Mouse (Mus musculus): Measurements from ENCODE around the gene Ssh2.
A peak's percentile ranks its signal among the peaks of the same experiment; 100 is the strongest.
"Not testable (repeated sequence)": the region's sequence is repeated elsewhere in the genome, so short reads cannot be mapped to it uniquely, and the experiment has no call there.

The Ssh2 gene

GRCm38 (mm10) chr11:77349698-77350097 is 133.6 kb downstream of the Ssh2 start:
- DNase-seq = no peak

DNA sequence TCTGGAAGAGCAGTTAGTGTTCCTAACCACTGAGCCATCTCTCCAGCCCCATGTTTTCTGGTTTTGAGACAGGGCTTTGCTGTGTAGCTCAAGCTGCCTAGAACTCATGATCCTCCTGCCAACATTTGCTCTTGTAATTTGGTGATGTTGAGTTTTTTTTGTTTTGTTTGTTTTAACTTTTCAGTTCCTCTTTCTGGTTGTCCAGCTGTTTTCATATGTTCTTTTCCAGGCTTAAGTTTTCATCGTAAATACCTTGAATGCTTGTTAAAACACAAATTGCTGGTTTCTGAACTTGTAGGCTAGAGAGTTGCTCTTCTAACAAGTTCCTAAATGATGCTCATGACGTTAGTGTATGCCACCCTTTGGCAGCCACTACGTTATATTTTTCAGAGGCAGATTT is 139.0 kb downstream of the Ssh2 start:
- no peak for DNase-seq

DNA sequence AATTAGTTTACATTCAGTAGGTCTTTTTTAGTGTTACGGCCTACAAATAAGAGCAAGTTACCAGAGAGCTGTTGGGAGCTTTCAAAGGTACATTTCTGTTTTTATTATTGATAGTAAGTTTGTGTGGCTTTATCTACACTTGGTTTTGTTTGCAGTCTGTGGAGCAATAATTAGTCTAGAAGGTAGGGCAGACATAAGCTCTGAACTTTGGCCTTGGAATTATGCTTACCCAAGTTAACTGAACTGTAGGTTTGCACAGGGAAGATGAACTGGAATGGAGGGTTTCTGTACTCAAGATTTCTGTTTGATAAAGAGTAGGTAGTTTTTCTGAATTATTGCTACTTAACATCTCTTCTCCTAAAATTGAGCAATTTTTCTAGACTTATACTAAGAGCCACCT is 141.8 kb downstream of the Ssh2 start:
- DNase-seq = no peak

DNA sequence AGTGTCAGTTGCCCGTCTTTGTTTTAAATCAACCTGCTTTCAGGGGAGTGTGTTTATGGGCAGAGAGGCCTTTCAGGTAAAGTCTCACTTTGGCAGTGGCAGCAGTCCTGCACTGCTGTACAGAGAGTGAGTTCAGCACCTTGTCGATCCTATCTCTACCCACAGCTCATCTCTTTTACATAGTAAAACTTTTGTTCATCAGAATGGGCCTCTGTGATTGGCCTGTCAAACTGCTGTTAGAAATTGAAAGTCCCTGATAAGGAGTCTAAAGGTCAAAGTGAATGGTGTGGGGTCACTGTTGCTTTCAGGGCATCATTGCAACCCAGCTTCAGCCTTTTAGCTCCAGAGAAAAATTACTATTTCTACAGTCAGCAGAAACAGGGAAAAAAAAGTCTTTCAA is 147.4 kb downstream of the Ssh2 start:
- DNase-seq = no peak

DNA sequence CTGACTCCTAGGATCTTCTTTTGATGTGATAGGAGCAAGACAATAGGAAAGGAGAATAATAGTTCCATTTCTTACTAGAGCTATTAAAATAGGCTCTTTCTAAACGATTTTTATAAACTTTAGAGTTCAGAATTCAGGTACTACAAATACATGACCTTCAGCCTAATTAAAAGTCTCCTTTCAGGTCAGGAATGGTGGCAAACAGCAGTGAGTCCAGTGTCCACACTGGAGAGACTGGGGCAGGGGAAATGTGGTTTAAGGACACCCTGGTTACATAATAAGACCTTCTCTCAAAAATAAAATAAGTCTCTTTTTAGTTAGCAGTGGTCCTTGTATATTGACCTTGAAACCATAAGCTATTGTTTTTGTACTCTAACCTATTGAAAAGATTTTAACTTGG is 148.3 kb downstream of the Ssh2 start:
- DNase-seq = no peak

DNA sequence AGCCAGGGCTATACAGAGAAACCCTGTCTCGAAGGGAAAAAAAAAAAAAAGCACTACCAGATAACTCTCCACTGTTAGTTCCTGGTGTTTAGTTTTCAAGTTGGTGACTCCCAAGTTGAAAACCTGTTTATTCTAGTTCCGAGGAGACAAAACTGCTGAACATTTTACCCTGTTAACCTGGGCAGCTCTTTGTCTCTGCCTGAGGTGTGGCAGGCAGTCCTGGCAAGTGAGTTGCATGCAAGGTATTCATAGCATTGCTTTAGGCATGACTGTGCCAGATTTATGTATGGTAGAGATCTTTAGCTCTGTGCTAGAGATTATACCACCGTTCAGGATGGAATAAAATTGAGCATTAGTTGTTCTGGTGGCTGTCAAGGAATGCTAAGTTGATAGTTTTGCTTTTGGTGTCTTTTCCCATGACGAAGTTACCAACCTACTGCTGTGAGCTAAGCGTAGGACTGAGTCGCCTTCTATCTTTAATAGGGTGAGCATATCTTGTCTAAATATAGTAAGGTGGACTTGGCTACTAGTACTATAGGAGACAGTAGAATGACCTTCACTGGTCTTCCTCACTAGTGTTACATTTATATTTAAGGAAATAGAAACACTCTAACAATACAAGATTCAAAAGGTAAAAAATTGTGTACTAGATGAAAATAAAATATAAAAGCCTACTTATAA is 149.8 kb downstream of the Ssh2 start:
- DNase-seq = no peak

- no peak for DNase-seq
These were observed 151.6 kb downstream of the Ssh2 start for GRCm38 (mm10) chr11:77367541-77368270.

- no peak for DNase-seq
These were observed 153.2 kb downstream of the Ssh2 start for GRCm38 (mm10) chr11:77369188-77369840.

GRCm38 (mm10) chr11:77369841-77370191 is 153.7 kb downstream of the Ssh2 start:
- DNase-seq = no peak

- DNase-seq = no peak
These were observed 155.0 kb downstream of the Ssh2 start for GRCm38 (mm10) chr11:77371088-77371487.

DNA sequence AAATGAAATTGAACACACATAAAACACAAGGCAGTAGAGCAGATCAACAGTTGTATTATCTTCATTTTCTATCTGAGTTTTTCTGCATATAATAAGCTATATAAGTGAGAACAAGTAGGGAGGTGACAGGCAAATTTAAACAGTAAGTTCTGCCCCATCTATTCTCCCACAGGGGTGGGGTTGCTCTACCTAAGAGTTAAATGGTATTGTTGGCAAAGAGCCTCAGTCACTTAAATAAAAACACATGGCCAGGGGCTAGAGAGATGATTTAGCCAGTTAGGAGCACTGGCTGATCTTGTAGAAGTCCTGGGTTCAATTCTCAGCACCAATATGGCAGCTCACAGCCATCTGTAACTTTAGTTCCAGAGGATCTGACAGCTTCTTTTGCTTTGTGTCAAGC is 155.6 kb downstream of the Ssh2 start:
- no peak for DNase-seq

- DNase-seq = no peak
These were observed 156.3 kb downstream of the Ssh2 start for GRCm38 (mm10) chr11:77372196-77372904.

- DNase-seq = no peak
These were observed 162.5 kb downstream of the Ssh2 start for GRCm38 (mm10) chr11:77378622-77379021.

- DNase-seq = no peak
These were observed 165.1 kb downstream of the Ssh2 start for GRCm38 (mm10) chr11:77381174-77381573.

DNA sequence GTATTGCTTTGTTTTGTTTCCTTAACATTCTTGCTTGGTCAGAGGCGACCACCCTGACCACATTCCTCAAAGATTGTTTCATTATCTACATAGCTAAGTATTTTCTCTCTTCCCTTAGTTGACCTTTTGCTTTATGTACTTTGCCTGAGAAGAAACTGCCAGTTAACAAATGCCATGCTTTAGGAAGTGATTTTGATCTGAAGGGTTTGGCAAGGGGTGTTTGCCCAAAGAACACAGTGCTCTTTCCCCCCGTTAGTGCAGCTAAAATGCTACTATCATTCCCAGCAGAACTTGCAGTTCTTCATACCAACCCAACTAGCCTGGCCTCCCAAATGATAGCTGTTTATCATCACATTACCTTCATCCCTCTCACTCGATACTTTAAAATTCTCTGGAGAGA is 168.1 kb downstream of the Ssh2 start:
- no peak for DNase-seq

DNA sequence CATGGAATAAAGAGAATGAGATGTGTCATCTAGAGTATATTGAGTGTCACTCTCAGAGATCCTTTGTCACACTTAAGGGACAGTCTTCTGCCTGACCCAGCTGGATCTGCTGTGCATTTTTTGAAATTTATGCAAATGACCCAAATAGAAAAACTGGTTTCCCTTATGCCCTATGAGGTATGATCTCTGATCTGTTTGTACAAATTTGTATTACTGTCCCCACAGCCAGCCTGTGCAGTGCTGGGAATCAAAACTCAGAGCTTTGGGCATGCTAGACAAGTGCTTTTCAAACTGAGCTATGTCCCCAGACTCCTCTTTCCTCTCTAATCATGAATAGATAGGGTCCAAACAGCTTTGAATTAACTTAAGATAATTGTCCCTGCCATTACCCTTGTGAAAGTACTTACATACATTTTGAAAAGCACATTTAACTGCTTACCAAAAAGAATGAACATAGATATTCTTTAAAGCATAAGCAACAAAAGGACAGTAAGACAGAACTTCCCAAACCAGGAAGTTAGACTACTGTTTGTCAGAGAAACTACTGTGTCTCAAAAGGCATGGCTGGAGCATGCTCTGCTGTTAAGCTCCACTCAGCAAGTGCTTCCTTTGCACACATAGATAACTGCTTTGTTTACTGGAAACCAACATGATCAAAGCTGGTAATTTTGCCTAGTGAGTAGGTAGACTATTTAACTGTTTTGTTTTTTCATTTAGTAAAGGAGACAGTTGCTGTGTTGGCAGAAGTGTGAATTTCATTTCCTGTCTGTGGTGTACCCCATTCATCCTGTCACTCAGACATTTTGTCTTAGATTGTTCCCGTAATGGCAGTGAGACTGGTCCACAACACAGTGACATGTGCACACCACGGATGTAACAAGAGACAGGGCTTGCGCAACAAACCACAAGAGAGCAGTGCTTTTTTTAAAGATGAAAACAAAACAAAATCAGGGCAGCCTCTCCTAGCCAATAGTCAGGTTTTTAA is 169.9 kb downstream of the Ssh2 start:
- peak; percentile 22 for DNase-seq

- not testable (repeated sequence) for DNase-seq
These were observed 172.1 kb downstream of the Ssh2 start for GRCm38 (mm10) chr11:77388197-77388596.

GRCm38 (mm10) chr11:77395539-77395938 is 179.5 kb downstream of the Ssh2 start:
- DNase-seq = no peak

DNA sequence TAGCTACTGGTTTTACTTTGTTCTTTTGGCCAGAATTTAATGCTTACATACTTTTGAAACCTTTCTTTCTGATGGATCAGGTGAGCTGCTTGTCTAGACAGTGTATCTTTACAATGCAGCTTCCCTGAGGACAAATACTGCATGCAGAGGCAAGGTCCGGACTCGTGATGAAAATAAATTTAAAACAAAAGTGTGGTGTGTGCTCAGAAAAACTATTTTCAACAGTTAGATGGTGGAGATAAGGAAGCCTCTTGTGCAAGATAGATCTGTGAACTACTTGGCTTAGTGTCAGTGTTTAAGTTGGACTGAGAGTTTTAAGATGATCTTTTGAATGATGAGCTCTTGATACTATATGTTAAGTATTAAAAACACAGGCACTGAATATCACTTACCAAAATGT is 186.4 kb downstream of the Ssh2 start:
- DNase-seq = no peak

- no peak for DNase-seq
These were observed 190.2 kb downstream of the Ssh2 start for GRCm38 (mm10) chr11:77406329-77406728.

GRCm38 (mm10) chr11:77409879-77410278 is 193.8 kb downstream of the Ssh2 start:
- peak; percentile 51 for DNase-seq

GRCm38 (mm10) chr11:77411284-77411683 is 195.2 kb downstream of the Ssh2 start:
- no peak for DNase-seq
